Mouse (Mus musculus) liver, adult 2 months (tissue): ENCODE measurements around the gene Cyb5b. TPM values are rescaled to one million over a fixed set of nuclear protein-coding genes. Genes with fewer than 3 reads are reported as not detected.

ENCODE experiments used
- DNase-seq: peaks from one replicate; pipeline ENCODE4 v3.0.0-alpha.2; 2011; ENCODE audit warnings: low read depth, low spot score; ENCODE audit errors: extremely low read depth
- H3K27ac ChIP-seq: fragments of 200-500 bp; replicated peaks from 2 replicates; pipeline ENCODE4 v1.5.1; 2012; ENCODE audit warnings: low read depth, mild to moderate bottlenecking, control low read depth, inconsistent platforms, low read length; ENCODE audit not compliant: insufficient read depth
- H3K27me3 ChIP-seq: fragments of 200-500 bp; 2 replicates; pipeline ENCODE4 v1.6.1; 2012; ENCODE audit warnings: mild to moderate bottlenecking, moderate library complexity, low read length, inconsistent platforms; ENCODE audit not compliant: control insufficient read depth, insufficient read depth
- H3K36me3 ChIP-seq: fragments of 200-500 bp; 2 replicates; pipeline ENCODE4 v1.6.1; 2012; ENCODE audit warnings: low read length, inconsistent platforms; ENCODE audit not compliant: control insufficient read depth, insufficient read depth
- H3K4me1 ChIP-seq: fragments of 200-500 bp; 2 replicates; pipeline ENCODE4 v1.6.1; 2011; ENCODE audit warnings: low read length; ENCODE audit not compliant: control insufficient read depth, insufficient read depth
- H3K4me3 ChIP-seq: fragments of 200-500 bp; 2 replicates; pipeline ENCODE4 v1.5.1; 2011; ENCODE audit warnings: low read depth, mild to moderate bottlenecking, control low read depth, low read length, moderate library complexity; ENCODE audit not compliant: insufficient read depth
- H3K79me2 ChIP-seq: fragments of 200-500 bp; 2 replicates; pipeline ENCODE4 v1.6.1; 2012; ENCODE audit warnings: inconsistent platforms, mild to moderate bottlenecking, low read length, moderate library complexity; ENCODE audit not compliant: control insufficient read depth, insufficient read depth
- H3K9ac ChIP-seq: fragments of 200-500 bp; 2 replicates; pipeline ENCODE4 v1.6.1; 2012; ENCODE audit warnings: low read depth, mild to moderate bottlenecking, control low read depth, inconsistent platforms, low read length
- CTCF ChIP-seq: fragments of 200-500 bp; IDR thresholded peaks from 2 replicates; pipeline ENCODE4 v1.5.1; 2011; ENCODE audit warnings: low read depth, low read length, control low read depth
- POLR2A ChIP-seq: fragments of 200-500 bp; IDR thresholded peaks from 2 replicates; pipeline ENCODE4 v1.6.1; 2011; ENCODE audit warnings: low read length, control low read depth; ENCODE audit not compliant: insufficient read depth; ENCODE audit errors: extremely low read depth
- WGBS: fragments of 180-500 bp; shearing (Covaris S2); methylation state at CpG from one replicate; pipeline ENCODE4 v1.1.7; 2018; 5-methylcytosine and 5-hydroxymethylcytosine counted together
- polyA plus RNA-seq: library from polyadenylated mRNA; depleted of rRNA; stranded (reverse); fragments of >200 nt; gene quantifications from 2 replicates; pipeline ENCODE4 v1.2.3, GENCODE M21; 2012
- total RNA-seq: library from RNA; depleted of rRNA; stranded (reverse); fragments of >200 nt; gene quantifications from 2 replicates; pipeline ENCODE4 v1.2.3, GENCODE M21; 2014

Cyb5b gene
- total and polyA plus RNA-seq, 2 experiments, result 223 to 256 TPM

- 31% methylated on average over 14 of the region's 14 CpGs for WGBS
- H3K27ac ChIP-seq, result peak overlapping the region; percentile 32; the same call in 1 of the 2 replicates
- peaks cover 22% of the 10 kb centered on the region for H3K36me3 ChIP-seq
- no peak overlapping the region for H3K4me3 ChIP-seq
- H3K4me1 ChIP-seq, result peaks cover 27% of the 10 kb centered on the region
- TF ChIP-seq CTCF, result no peak
- TF ChIP-seq POLR2A, result no peak
- H3K27me3 ChIP-seq, result no peaks in the 10 kb centered on the region
- no peak overlapping the region; the same call in 1 of the 2 replicates for H3K9ac ChIP-seq
- DNase-seq, result peak; percentile 73
- H3K79me2 ChIP-seq, result peaks cover 21% of the 10 kb centered on the region; the same call in 1 of the 2 replicates
Measured at GRCm38 (mm10) chr8:107153326-107154210, 3.1 kb downstream of the Cyb5b start.

- Histone ChIP-seq H3K27ac (peak overlapping the region; percentile 12; the same call in 1 of the 2 replicates), H3K79me2 (peaks cover 21% of the 10 kb centered on the region; the same call in 1 of the 2 replicates), H3K4me3 (no peak overlapping the region), H3K36me3 (peaks cover 32% of the 10 kb centered on the region), H3K4me1 (peaks cover 27% of the 10 kb centered on the region), H3K27me3 (no peaks in the 10 kb centered on the region), H3K9ac (no peak overlapping the region)
- TF ChIP-seq CTCF, result no peak
- TF ChIP-seq POLR2A, result no peak
- DNase-seq, result no peak
Measured at GRCm38 (mm10) chr8:107156816-107157215, 6.4 kb downstream of the Cyb5b start.

- Histone ChIP-seq H3K79me2 (peaks cover 27% of the 10 kb centered on the region; the same call in 1 of the 2 replicates), H3K9ac (no peak overlapping the region), H3K36me3 (peaks cover 33% of the 10 kb centered on the region), H3K4me3 (no peak overlapping the region), H3K27me3 (no peaks in the 10 kb centered on the region), H3K27ac (no peak overlapping the region), H3K4me1 (peaks cover 29% of the 10 kb centered on the region)
- 10% methylated on average over 1 of the region's 1 CpGs for WGBS
- DNase-seq, result peak; percentile 97
- TF ChIP-seq CTCF (no peak), POLR2A (no peak)
Measured at GRCm38 (mm10) chr8:107157836-107158235, 7.4 kb downstream of the Cyb5b start.

GRCm38 (mm10) chr8:107158890-107159289 lies 8.4 kb downstream of the Cyb5b start:
- H3K9ac ChIP-seq, result no peak overlapping the region

GRCm38 (mm10) chr8:107164251-107164773 lies 13.9 kb downstream of the Cyb5b start:
- Histone ChIP-seq H3K4me3 (no peak overlapping the region), H3K36me3 (peaks cover 36% of the 10 kb centered on the region), H3K79me2 (peaks cover 24% of the 10 kb centered on the region; the same call in 1 of the 2 replicates), H3K27me3 (no peaks in the 10 kb centered on the region), H3K9ac (no peak overlapping the region), H3K4me1 (peaks cover 4% of the 10 kb centered on the region), H3K27ac (no peak overlapping the region)
- DNase-seq, result peak; percentile 67
- WGBS, result 68% methylated on average over 7 of the region's 7 CpGs
- no peak for TF ChIP-seq CTCF
- TF ChIP-seq POLR2A, result no peak

More at GRCm38 (mm10) chr8:107158890-107159289, 8.4 kb downstream of the Cyb5b start:
- TF ChIP-seq POLR2A (no peak), CTCF (no peak)
- Histone ChIP-seq H3K36me3 (peaks cover 35% of the 10 kb centered on the region), H3K4me1 (peaks cover 24% of the 10 kb centered on the region), H3K27ac (no peak overlapping the region), H3K4me3 (no peak overlapping the region), H3K27me3 (no peaks in the 10 kb centered on the region), H3K79me2 (peaks cover 29% of the 10 kb centered on the region; the same call in 1 of the 2 replicates)
- DNase-seq, result no peak

GRCm38 (mm10) chr8:107165745-107166144 lies 15.3 kb downstream of the Cyb5b start:
- H3K27ac ChIP-seq, result no peak overlapping the region
- no peak overlapping the region for H3K4me3 ChIP-seq
- no peak for TF ChIP-seq POLR2A
- peak; percentile 45 for DNase-seq
- H3K9ac ChIP-seq, result no peak overlapping the region
- H3K4me1 ChIP-seq, result peaks cover 2% of the 10 kb centered on the region
- no peaks in the 10 kb centered on the region for H3K27me3 ChIP-seq
- H3K79me2 ChIP-seq, result peaks cover 21% of the 10 kb centered on the region; the same call in 1 of the 2 replicates
- WGBS, result 57% methylated on average over 9 of the region's 9 CpGs
- H3K36me3 ChIP-seq, result peaks cover 42% of the 10 kb centered on the region
